ENCODE assay signal across 8 mouse cellular contexts in the genomic region with DNA sequence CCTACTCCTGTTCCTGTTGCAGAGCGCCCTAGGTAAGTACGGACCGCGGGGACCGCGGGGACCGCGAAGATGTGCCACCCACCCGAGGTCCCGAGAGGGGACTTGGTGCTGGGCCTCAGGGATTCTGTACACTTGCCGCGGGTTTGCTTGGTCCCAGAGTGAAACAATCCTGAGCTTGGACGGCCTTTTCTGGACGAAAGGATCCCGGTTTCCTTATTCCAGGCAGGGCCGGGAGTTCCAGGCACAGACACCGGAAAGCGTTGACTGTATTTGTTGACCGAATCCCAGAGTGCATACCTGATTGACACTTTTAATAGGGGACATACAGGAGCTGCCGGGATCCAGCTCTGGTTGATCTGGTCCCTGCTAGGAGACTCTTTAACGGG. TPM values are rescaled to one million over a fixed set of nuclear protein-coding genes. Genes with fewer than 3 reads are reported as not detected.
DNase-seq lines count a peak whose midpoint lies in the region; ATAC-seq and TF ChIP-seq lines count a peak whose summit lies in the region.

No protein-coding gene starts in this region.

- peak overlapping the region; percentile 59 for H3K4me3 ChIP-seq in heart, adult 2 months
- peak overlapping the region; percentile 71 to 73 for H3K4me3 ChIP-seq in ES-E14 (ENCODE audit: insufficient read depth in 1 of 2, low read depth in 1 of 2, low read length in 2 of 2, poor library complexity in 1 of 2, severe bottlenecking in 1 of 2)
- H3K4me3 ChIP-seq in heart, embryonic 14.5 days (ENCODE audit: control insufficient read depth in 1 of 2, insufficient read depth in 1 of 2, low read depth in 1 of 2, low read length in 2 of 2) = peak overlapping the region; percentile 60 to 72
- peak overlapping the region; percentile 53 for H3K4me3 ChIP-seq in liver, embryonic 15.5 days (replicated peaks)

- ATAC-seq in heart, embryonic 14.5 days (ENCODE audit: insufficient number of reproducible peaks, insufficient read depth, low FRiP score, low read depth) = peak; percentile 41; the same call in 1 of the 2 replicates
- ATAC-seq in liver, embryonic 15.5 days (ENCODE audit: insufficient read depth) = no peak

- peak overlapping the region; percentile 88 for H3K9ac ChIP-seq in heart, adult 2 months (ENCODE audit: low read depth, low read length)
- peak overlapping the region; percentile 72 for H3K9ac ChIP-seq in ES-E14 (ENCODE audit: insufficient read depth, low read depth, low read length, poor library complexity, severe bottlenecking)
- H3K9ac ChIP-seq in heart, embryonic 14.5 days (ENCODE audit: low read length) = peak overlapping the region; percentile 75
- peak overlapping the region; percentile 23; the same call in 1 of the 2 replicates for H3K9ac ChIP-seq in liver, embryonic 15.5 days

- TF ChIP-seq POLR2A in heart, adult 2 months (IDR thresholded peaks at IDR 0.05; ENCODE audit: insufficient read depth, low read depth, low read length) = no peak

- TF ChIP-seq EP300 in heart, adult 2 months (IDR thresholded peaks at IDR 0.05; ENCODE audit: insufficient read depth, low read depth, low read length) = no peak

- H3K4me2 ChIP-seq in heart, embryonic 14.5 days (ENCODE audit: low read length) = peak overlapping the region; percentile 96
- H3K4me2 ChIP-seq in liver, embryonic 15.5 days = peak overlapping the region; percentile 67

- H3K27ac ChIP-seq in heart, adult 2 months = peak overlapping the region; percentile 66
- no peak overlapping the region for H3K27ac ChIP-seq in ES-E14 (ENCODE audit: insufficient read depth, low read depth, low read length, poor library complexity, severe bottlenecking)
- no peak overlapping the region for H3K27ac ChIP-seq in heart, embryonic 14.5 days (replicated peaks in 1 of 2; ENCODE audit: control insufficient read depth in 1 of 2, insufficient read depth in 1 of 2, low read depth in 2 of 2, low read length in 2 of 2)
- H3K27ac ChIP-seq in liver, embryonic 15.5 days (replicated peaks) = no peak overlapping the region

- H3K27me3 ChIP-seq in heart, adult 2 months (ENCODE audit: control insufficient read depth, insufficient read depth, low read length) = no peaks in the 10 kb centered on the region
- peaks cover 33% of the 10 kb centered on the region for H3K27me3 ChIP-seq in heart, embryonic 14.5 days (ENCODE audit: control insufficient read depth, insufficient read depth, low read length)
- H3K27me3 ChIP-seq in liver, embryonic 15.5 days = peaks cover 93% of the 10 kb centered on the region

- in situ Hi-C loops in ES-E14 (cut with MboI; ENCODE audit: low sequenced_read_pairs in 2 of 2, unreplicated experiment in 2 of 2) = no loop called here

- no peak for DNase-seq in heart, adult 2 months
- DNase-seq in heart, postnatal 4 days = no peak
- no peak for DNase-seq in ES-E14 (ENCODE audit: low read depth, low spot score)
- DNase-seq in natural killer cell, adult 2 months (ENCODE audit: low spot score in 2 of 2) = no peak
- DNase-seq in layer of hippocampus, postnatal 25 days (ENCODE audit: extremely low spot score in 1 of 2, low spot score in 1 of 2) = no peak
- no peak for DNase-seq in layer of hippocampus, postnatal 14 days (ENCODE audit: low spot score in 2 of 2)

- WGBS in heart, adult 2 months = under 1% methylated on average over 21 of the region's 21 CpGs
- under 1% methylated on average over 16 of the region's 21 CpGs for WGBS in heart, embryonic 14.5 days
- 2% methylated on average over 21 of the region's 21 CpGs for WGBS in liver, embryonic 15.5 days (ENCODE audit: insufficient replicate concordance)

- H3K9me3 ChIP-seq in ES-E14 (ENCODE audit: control insufficient read depth, insufficient read depth, low read depth, low read length) = no peaks in the 10 kb centered on the region
- no peaks in the 10 kb centered on the region for H3K9me3 ChIP-seq in heart, embryonic 14.5 days (ENCODE audit: control insufficient read depth, low read length)
- no peaks in the 10 kb centered on the region for H3K9me3 ChIP-seq in liver, embryonic 15.5 days (replicated peaks)

- no peaks in the 10 kb centered on the region for H3K36me3 ChIP-seq in heart, adult 2 months (ENCODE audit: control insufficient read depth, insufficient read depth, low read length)
- H3K36me3 ChIP-seq in ES-E14 (ENCODE audit: control insufficient read depth, insufficient read depth, low read length, poor library complexity, severe bottlenecking) = no peaks in the 10 kb centered on the region
- no peaks in the 10 kb centered on the region for H3K36me3 ChIP-seq in heart, embryonic 14.5 days (ENCODE audit: control insufficient read depth, insufficient read depth, low read length)
- H3K36me3 ChIP-seq in liver, embryonic 15.5 days (replicated peaks) = no peaks in the 10 kb centered on the region

- H3K4me1 ChIP-seq in heart, adult 2 months (ENCODE audit: control insufficient read depth, insufficient read depth, low read length) = peaks cover 3% of the 10 kb centered on the region; the same call in 1 of the 2 replicates
- peaks cover 0 to 6% of the 10 kb centered on the region in 2 experiments; a peak in 1 of 4 replicates for H3K4me1 ChIP-seq in ES-E14 (ENCODE audit: control insufficient read depth in 2 of 2, insufficient read depth in 2 of 2, low read length in 2 of 2, poor library complexity in 1 of 2)
- peaks cover 0 to 6% of the 10 kb centered on the region in 2 experiments; a peak in 3 of 4 replicates for H3K4me1 ChIP-seq in heart, embryonic 14.5 days (ENCODE audit: control insufficient read depth in 2 of 2, insufficient read depth in 2 of 2, low read length in 2 of 2)
- H3K4me1 ChIP-seq in liver, embryonic 15.5 days (replicated peaks) = peaks cover 10% of the 10 kb centered on the region; the same call in 1 of the 2 replicates

- intact Hi-C loops in heart, adult 2 months (cut with DNase I) = no loop called here

- TF ChIP-seq CTCF in heart, adult 2 months (IDR thresholded peaks at IDR 0.05) = no peak

- no peaks in the 10 kb centered on the region for H3K79me2 ChIP-seq in heart, adult 2 months (replicated peaks; ENCODE audit: control insufficient read depth, insufficient read depth, low read length)

TF ChIP-seq in ES-E14, 5 proteins besides CTCF, POLR2A, EP300 and RAD21:
- TF ChIP-seq ZNF384 (IDR thresholded peaks at IDR 0.05; ENCODE audit: low read depth, low read length) (no peak), CHD2 (IDR thresholded peaks at IDR 0.05; ENCODE audit: low read depth, low read length) (no peak), ZC3H11A (IDR thresholded peaks at IDR 0.05; ENCODE audit: borderline replicate concordance, low read depth, low read length) (no peak), HCFC1 (IDR thresholded peaks at IDR 0.05; ENCODE audit: borderline replicate concordance, insufficient read depth, low read length) (no peak), MAFK (IDR thresholded peaks at IDR 0.05; ENCODE audit: insufficient read depth, low read depth, low read length) (no peak)

RNA-seq across cellular contexts. Expression of a gene that starts 0.5 kb away (rescaled TPM):
- 1 to 10 TPM; 1.8 to 3.2 TPM for total RNA-seq in heart, adult 2 months (2021)
- 2.0 and 2.8 TPM in 2 replicates for polyA plus RNA-seq in heart, adult 2 months (2012; rRNA removed)
- total RNA-seq in heart, postnatal 4 days (2021) = 1 to 10 TPM; 2.3 to 3.2 TPM
- total RNA-seq in ES-E14 (2012; rRNA removed) = 3.3 and 6.2 TPM in 2 replicates
- polyA plus RNA-seq in heart, embryonic 14.5 days (2014; fragmentation: Nextera tagmentation; extraction: Ambion mirVana) = 0.65 and 0.98 TPM in 2 replicates
- polyA plus RNA-seq in liver, embryonic 15.5 days (2015; fragmentation: Nextera tagmentation; extraction: Ambion mirVana) = 0.18 and 0.30 TPM in 2 replicates
- total RNA-seq in layer of hippocampus, postnatal 25 days (2021) = under 1 TPM; 0.21 to 0.30 TPM
- under 1 TPM; 0.19 to 0.37 TPM for total RNA-seq in layer of hippocampus, postnatal 14 days (2021)

RNA-seq across cellular contexts. Expression of a gene that starts 41.4 kb away (rescaled TPM):
- under 1 TPM; 0.30 to 0.42 TPM for total RNA-seq in heart, adult 2 months (2021)
- 0.15 and 0.23 TPM in 2 replicates for polyA plus RNA-seq in heart, adult 2 months (2012; rRNA removed)
- total RNA-seq in heart, postnatal 4 days (2021) = under 1 TPM; 0.20 to 0.24 TPM
- total RNA-seq in ES-E14 (2012; rRNA removed) = 0.36 and 0.37 TPM in 2 replicates
- not detected in 2 replicates for polyA plus RNA-seq in heart, embryonic 14.5 days (2014; fragmentation: Nextera tagmentation; extraction: Ambion mirVana)
- 0.55 and 0.56 TPM in 2 replicates for polyA plus RNA-seq in liver, embryonic 15.5 days (2015; fragmentation: Nextera tagmentation; extraction: Ambion mirVana)
- under 1 TPM in 1 of 2 experiments, not detected in 1; 0.14 TPM for total RNA-seq in layer of hippocampus, postnatal 25 days (2021)
- under 1 TPM in 1 of 2 experiments, not detected in 1; 0.12 TPM for total RNA-seq in layer of hippocampus, postnatal 14 days (2021)

Comparison
In these comparisons a context has a peak if more than half of its experiments do, and no peak if none do; other contexts are left out.
1. H3K9ac ChIP-seq: peak in every context shown above with its lines; median percentile 88 in heart, adult 2 months; 75 in heart, embryonic 14.5 days; 72 in ES-E14; 23 in liver, embryonic 15.5 days.